In the genomic region with DNA sequence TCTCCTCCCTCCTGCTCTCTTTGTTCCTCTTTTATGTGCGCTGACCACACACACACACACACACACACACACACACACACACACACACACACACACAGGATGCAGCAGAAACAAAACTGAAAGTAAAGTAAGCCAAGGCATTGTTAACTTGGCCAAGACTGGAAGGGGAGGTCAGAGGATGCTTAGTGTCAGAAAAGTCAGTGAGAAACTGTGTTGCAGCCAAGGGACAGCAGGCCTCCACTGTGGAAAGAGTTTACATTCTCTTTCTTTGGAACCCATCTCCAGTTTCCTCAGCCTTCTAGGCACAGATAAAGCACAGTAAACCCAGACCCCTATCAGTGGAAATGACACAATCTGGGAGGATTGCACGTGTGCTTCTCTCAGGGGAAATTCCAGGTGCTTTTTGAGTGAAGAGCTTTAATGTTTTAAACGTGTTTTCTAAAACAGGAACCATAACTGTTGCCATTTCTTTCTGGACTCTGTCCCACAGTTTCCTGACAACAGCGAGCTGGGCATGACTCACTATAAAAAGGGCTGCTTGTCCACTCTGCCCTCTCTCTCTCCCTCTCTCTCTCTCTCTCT, we compare ENCODE assay signal across 9 mouse cellular contexts. TPM values are rescaled to one million over a fixed set of nuclear protein-coding genes. Genes with fewer than 3 reads are reported as not detected.
DNase-seq lines count a peak whose midpoint lies in the region; ATAC-seq lines count a peak whose summit lies in the region.
"Not testable (repeated sequence)": the region's sequence is repeated elsewhere in the genome, so short reads cannot be mapped to it uniquely, and the experiment has no call there.
"Had no signal": no experiment of that assay in that cellular context is flagged by ENCODE, and none has a peak within 500 bp of the region (broad histone marks: within the 10 kb centered on the region; RNA-seq: fewer than 3 reads in every experiment).

No protein-coding gene starts in this region.

- not testable (repeated sequence) for H3K27me3 ChIP-seq in intestine, embryonic 14.5 days (replicated peaks; ENCODE audit: control insufficient read depth, insufficient read depth, low read length)

- not testable (repeated sequence) for H3K4me2 ChIP-seq in intestine, embryonic 14.5 days (ENCODE audit: low read length)

- DNase-seq in NIH3T3 (ENCODE audit: low read depth), result peak; percentile 61
- peak; percentile 86 for DNase-seq in heart, adult 8-10 months (ENCODE audit: low spot score)
- not testable (repeated sequence) for DNase-seq in intestine, embryonic 14.5 days (ENCODE audit: low spot score)
- DNase-seq in left cerebral cortex, adult 11 months (ENCODE audit: low spot score), result peak; percentile 2
- DNase-seq in lung, postnatal 36 days, result peak; percentile 90
- peak; percentile 28 to 39 for DNase-seq in right cerebral cortex, postnatal 10 days (ENCODE audit: low spot score in 2 of 2)
- DNase-seq in thymus, postnatal 10 days (ENCODE audit: low spot score in 2 of 2), result peak; percentile 54 to 62

- ATAC-seq in common myeloid progenitor, adult 5-6 weeks (replicated peaks; ENCODE audit: low read depth, poor library complexity, severe bottlenecking), result peak; percentile 81
- peak; percentile 58 for ATAC-seq in intestine, embryonic 14.5 days (replicated peaks; ENCODE audit: low FRiP score, low TSS enrichment, low read depth)

- not testable (repeated sequence) for H3K9me3 ChIP-seq in intestine, embryonic 14.5 days (ENCODE audit: control insufficient read depth, low read length)

- peak overlapping the region; percentile 4; the same call in 1 of the 2 replicates for H3K27ac ChIP-seq in intestine, embryonic 14.5 days (ENCODE audit: low read depth)

- H3K4me3 ChIP-seq in intestine, embryonic 14.5 days (ENCODE audit: low read depth, low read length), result not testable (repeated sequence)

- 5% methylated on average over 4 of the region's 4 CpGs for WGBS in intestine, embryonic 14.5 days

- not testable (repeated sequence) for H3K9ac ChIP-seq in intestine, embryonic 14.5 days (ENCODE audit: low read length)

- H3K36me3 ChIP-seq in intestine, embryonic 14.5 days (ENCODE audit: control insufficient read depth, insufficient read depth, low read length), result not testable (repeated sequence)

- not testable (repeated sequence) for H3K4me1 ChIP-seq in intestine, embryonic 14.5 days (replicated peaks; ENCODE audit: control insufficient read depth, insufficient read depth, low read length)

RNA-seq across cellular contexts. Expression of a gene that starts 29.0 kb away (rescaled TPM):
- total RNA-seq in common myeloid progenitor, adult 5-6 weeks (2017), result 0.39 and 0.41 TPM in 2 replicates
- 1 to 10 TPM; 6.5 to 9.4 (median 7.4) TPM for total RNA-seq in heart, adult 8-10 months (2022)
- 2.9 and 3.3 TPM in 2 replicates for polyA plus RNA-seq in intestine, embryonic 14.5 days (2014; fragmentation: Nextera tagmentation; extraction: Ambion mirVana)

RNA-seq across cellular contexts. Expression of a gene that starts 29.0 kb away (rescaled TPM):
- total RNA-seq in common myeloid progenitor, adult 5-6 weeks (2017), result 0.91 TPM in 1 of 2 replicates, not detected in the other
- under 1 TPM in 3 of 4 experiments, not detected in 1; 0.23 to 0.72 (median 0.47) TPM for total RNA-seq in heart, adult 8-10 months (2022)
- polyA plus RNA-seq in intestine, embryonic 14.5 days (2014; fragmentation: Nextera tagmentation; extraction: Ambion mirVana), result 1.6 and 2.4 TPM in 2 replicates
- total RNA-seq: layer of hippocampus, postnatal 25 days had no signal

RNA-seq across cellular contexts. Expression of a gene that starts 29.0 kb away (rescaled TPM):
- total RNA-seq in common myeloid progenitor, adult 5-6 weeks (2017), result not detected in 2 replicates
- total RNA-seq in heart, adult 8-10 months (2022), result 1 to 10 TPM; 4.1 to 6.9 (median 5.7) TPM
- polyA plus RNA-seq in intestine, embryonic 14.5 days (2014; fragmentation: Nextera tagmentation; extraction: Ambion mirVana), result 1.1 and 1.2 TPM in 2 replicates
